30 mouse cellular contexts compared by ENCODE assay signal in genomic region chr6:71373249-71373775, GRCm38 (mm10). TPM values are rescaled to one million over a fixed set of nuclear protein-coding genes. Genes with fewer than 3 reads are reported as not detected.
A peak's percentile ranks its signal among the peaks of the same experiment; 100 is the strongest.
DNase-seq lines count a peak whose midpoint lies in the region; ATAC-seq and TF ChIP-seq lines count a peak whose summit lies in the region.
"Had no signal": no experiment of that assay in that cellular context is flagged by ENCODE, and none has a peak within 500 bp of the region (broad histone marks: within the 10 kb centered on the region; RNA-seq: fewer than 3 reads in every experiment).

Gene Cd8a, plus strand, starts transcription at chr6:71373427.

- H3K4me2 ChIP-seq in midbrain, embryonic 15.5 days, result no peak within 1 kb of the TSS
- H3K4me2 ChIP-seq: midbrain, embryonic 13.5 days had no signal

- TF ChIP-seq CTCF in testis, adult 2 months (IDR thresholded peaks at IDR 0.05; ENCODE audit: control insufficient read depth, insufficient read depth, insufficient replicate concordance, low read depth, low read length), result no peak

- no peaks in the 10 kb centered on the region; the same call in none of the 2 replicates for H3K4me1 ChIP-seq in testis, adult 2 months (ENCODE audit: control insufficient read depth, insufficient read depth, low read length)
- no peaks in the 10 kb centered on the region for H3K4me1 ChIP-seq in midbrain, embryonic 15.5 days
- H3K4me1 ChIP-seq: forebrain, embryonic 10.5 days; hindbrain, embryonic 10.5 days; midbrain, embryonic 13.5 days had no signal

- ATAC-seq in midbrain, embryonic 15.5 days (replicated peaks), result no peak
- ATAC-seq: CD4-positive, CD25-positive, alpha-beta regulatory T cell, adult 4 months; forebrain, postnatal 0 days; lung, postnatal 0 days; midbrain, embryonic 13.5 days had no signal

- H3K9me3 ChIP-seq in midbrain, embryonic 15.5 days, result no peaks in the 10 kb centered on the region
- H3K9me3 ChIP-seq: G1E; hindbrain, embryonic 10.5 days; midbrain, embryonic 13.5 days had no signal

- 82% methylated on average over 14 of the region's 14 CpGs for WGBS in midbrain, embryonic 15.5 days

- TF ChIP-seq POLR2A in testis, adult 2 months (IDR thresholded peaks at IDR 0.05; ENCODE audit: control insufficient read depth, low read depth, low read length), result no peak

- intact Hi-C loops in gastrocnemius, postnatal 14 days (cut with DNase I; ENCODE audit: low total_unique reads), result loop anchor here (10.0 kb wide), 1 partner anchor 59 kb away; no protein-coding TSS in a partner anchor

- no peaks in the 10 kb centered on the region for H3K27me3 ChIP-seq in testis, adult 2 months (ENCODE audit: control insufficient read depth, insufficient read depth, low read length)
- H3K27me3 ChIP-seq in midbrain, embryonic 15.5 days (replicated peaks), result no peaks in the 10 kb centered on the region
- H3K27me3 ChIP-seq: midbrain, embryonic 13.5 days had no signal

- H3K27ac ChIP-seq in testis, adult 2 months (ENCODE audit: control insufficient read depth, insufficient read depth, low read depth, low read length), result no peak within 1 kb of the TSS
- no peak within 1 kb of the TSS for H3K27ac ChIP-seq in midbrain, embryonic 15.5 days
- H3K27ac ChIP-seq: forebrain, embryonic 10.5 days; hindbrain, embryonic 10.5 days; midbrain, embryonic 13.5 days had no signal

- no peak within 1 kb of the TSS for H3K9ac ChIP-seq in midbrain, embryonic 15.5 days
- H3K9ac ChIP-seq: forebrain, postnatal 0 days; midbrain, embryonic 13.5 days had no signal

- peak within 1 kb of the TSS; percentile 9; the same call in 1 of the 2 replicates for H3K4me3 ChIP-seq in testis, adult 2 months (ENCODE audit: control insufficient read depth, low read depth, low read length)
- no peak within 1 kb of the TSS for H3K4me3 ChIP-seq in midbrain, embryonic 15.5 days
- H3K4me3 ChIP-seq: forebrain, embryonic 10.5 days; hindbrain, embryonic 10.5 days; midbrain, embryonic 13.5 days had no signal

- DNase-seq in gastrocnemius, postnatal 25 days, result peak; percentile 26
- DNase-seq in gastrocnemius, postnatal 14 days, result no peak
- DNase-seq in testis, postnatal 14 days (ENCODE audit: low spot score), result no peak
- peak; percentile 89 to 94 for DNase-seq in thymus, postnatal 10 days (ENCODE audit: low spot score in 2 of 2)
- DNase-seq in left cerebral cortex, adult 11 months (ENCODE audit: low spot score), result no peak
- no peak for DNase-seq in testis, postnatal 10 days (ENCODE audit: low spot score)
- DNase-seq: adrenal gland, postnatal 36 days; cerebellum, adult 2 months; cerebellum, postnatal 36 days; forebrain, postnatal 0 days; kidney, adult 11 months; kidney, postnatal 10 days; layer of hippocampus, postnatal 36 days; left cerebral cortex, postnatal 4 days; liver; right cerebral cortex, postnatal 4 days had no signal

- no peaks in the 10 kb centered on the region for H3K36me3 ChIP-seq in testis, adult 2 months (ENCODE audit: control insufficient read depth, insufficient read depth, low read length)
- H3K36me3 ChIP-seq in midbrain, embryonic 15.5 days (replicated peaks), result no peaks in the 10 kb centered on the region
- H3K36me3 ChIP-seq: forebrain, embryonic 10.5 days; G1E; hindbrain, embryonic 10.5 days; midbrain, embryonic 13.5 days had no signal

RNA-seq across cellular contexts. Expression of gene Cd8a, which starts in this region (rescaled TPM):
- under 1 TPM in 1 of 2 experiments, not detected in 1; 0.51 TPM for total RNA-seq in gastrocnemius, postnatal 25 days (2021)
- total RNA-seq in gastrocnemius, postnatal 14 days (2021), result under 1 TPM in 1 of 2 experiments, not detected in 1; 0.10 TPM
- polyA plus RNA-seq in testis, adult 2 months (2012; rRNA removed), result 0.02 TPM in 1 of 2 replicates, not detected in the other
- not detected in 2 replicates for polyA plus RNA-seq in midbrain, embryonic 15.5 days (2015; fragmentation: Nextera tagmentation; extraction: Ambion mirVana)
- total RNA-seq: adrenal gland, postnatal 36 days; forebrain, postnatal 0 days; gastrocnemius, adult 18-20 months; granulocyte monocyte progenitor cell, adult 5-6 weeks; layer of hippocampus, adult 18-20 months; layer of hippocampus, postnatal 36 days; left cerebral cortex, postnatal 4 days had no signal
- polyA plus RNA-seq: forebrain, embryonic 10.5 days; forebrain, postnatal 0 days; G1E; heart, embryonic 14.5 days; hindbrain, embryonic 10.5 days; liver, embryonic 16.5 days; midbrain, embryonic 13.5 days; neural tube, embryonic 14.5 days had no signal

Comparison
In these comparisons a context has a peak if more than half of its experiments do, and no peak if none do; other contexts are left out.
1. Peak in DNase-seq in gastrocnemius, postnatal 25 days; RNA of the gene not detected or under 1 TPM.
2. DNase-seq: peak in thymus, postnatal 10 days (2 of 2); none in gastrocnemius, postnatal 14 days (single experiment), testis, postnatal 14 days (single experiment), left cerebral cortex, adult 11 months (single experiment) and testis, postnatal 10 days (single experiment).